Mouse (Mus musculus) adrenal gland, postnatal 4 days (tissue): Measurements from ENCODE around the gene Akr1b10. TPM values are rescaled to one million over a fixed set of nuclear protein-coding genes. Genes with fewer than 3 reads are reported as not detected.

ENCODE experiments used
- total RNA-seq, 2 experiments: library from RNA; stranded (reverse); gene quantifications; 2 replicates each; pipeline ENCODE4 v1.2.3; 2021

Akr1b10 gene
- total RNA-seq, 2 experiments from 2014 or later = 80.9 to 92.1 TPM

Other genes with a start within 250 kb of the Akr1b10 start
- gene Slc35b4, start 207.1 kb upstream of the Akr1b10 start, total RNA-seq = 10 to 100 TPM; 26.9 to 35.9 TPM
- gene Akr1b3, start 66.7 kb upstream of the Akr1b10 start, total RNA-seq = 100 to 1,000 TPM; 123 to 124 TPM
- gene Akr1b8, start 30.1 kb upstream of the Akr1b10 start, total RNA-seq = 10 to 100 TPM; 73.3 to 75.5 TPM
- 100 to 1,000 TPM; 195 to 242 TPM for gene Akr1b7, start 28.1 kb downstream of the Akr1b10 start, total RNA-seq
- gene Bpgm, start 92.0 kb downstream of the Akr1b10 start, total RNA-seq = 10 to 100 TPM; 43.2 to 49.5 TPM
- gene Cald1, start 214.3 kb downstream of the Akr1b10 start, total RNA-seq = 100 to 1,000 TPM; 109 to 124 TPM